Mouse (Mus musculus): ENCODE measurements at regions not wholly inside any gene's neighbourhood (a gene's known extent, or its start where the extent isn't known, plus 50 kb on each side); places are given as distances from the start of the nearest gene placed in this dataset.

DNA sequence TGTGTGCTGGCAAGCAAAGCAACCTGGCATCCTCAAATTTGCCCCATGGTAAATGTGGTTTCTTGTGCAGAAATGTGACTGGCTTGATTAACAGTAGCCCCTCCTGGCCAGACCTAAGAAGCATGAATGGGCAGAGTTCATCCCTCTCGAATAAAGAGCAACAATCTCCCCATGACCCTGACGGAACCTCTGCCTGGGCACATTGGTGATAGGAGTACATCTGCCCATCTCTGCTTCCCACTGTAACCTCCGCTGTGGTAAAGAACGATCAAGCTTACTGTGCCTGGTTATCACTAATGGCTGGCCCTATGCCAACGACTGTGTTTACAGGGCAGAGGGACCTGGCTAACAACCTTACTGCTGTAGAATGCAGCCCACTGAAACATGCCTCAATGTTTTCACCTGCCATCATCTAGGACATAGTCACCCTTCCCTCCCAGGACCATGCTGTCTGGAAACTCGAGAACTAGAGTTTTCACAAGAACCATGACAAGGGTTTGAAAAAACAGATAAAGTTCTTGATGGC lies 69.6 kb upstream of the Tspan2 start:
- no peak for DNase-seq

DNA sequence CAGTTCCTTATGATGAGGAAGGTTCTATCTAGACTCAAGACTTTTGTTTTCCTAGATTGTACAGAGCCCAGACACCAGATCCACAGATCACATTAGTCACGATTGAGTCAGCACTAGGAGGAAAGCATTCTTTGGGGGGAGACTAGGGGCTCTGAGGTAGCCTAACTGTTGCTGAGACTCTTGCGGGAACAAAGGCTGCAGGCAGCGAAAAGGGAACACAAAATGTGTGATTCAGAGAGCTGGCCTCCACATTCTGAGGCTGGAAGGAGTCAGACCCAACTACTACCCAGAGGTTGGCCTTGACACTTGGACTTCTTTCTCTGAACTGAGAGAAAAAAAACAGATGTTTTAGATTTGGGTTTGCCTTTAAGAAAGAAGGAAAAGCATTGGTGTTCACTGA lies 66.5 kb upstream of the Tspan2 start:
- no peak for DNase-seq

DNA sequence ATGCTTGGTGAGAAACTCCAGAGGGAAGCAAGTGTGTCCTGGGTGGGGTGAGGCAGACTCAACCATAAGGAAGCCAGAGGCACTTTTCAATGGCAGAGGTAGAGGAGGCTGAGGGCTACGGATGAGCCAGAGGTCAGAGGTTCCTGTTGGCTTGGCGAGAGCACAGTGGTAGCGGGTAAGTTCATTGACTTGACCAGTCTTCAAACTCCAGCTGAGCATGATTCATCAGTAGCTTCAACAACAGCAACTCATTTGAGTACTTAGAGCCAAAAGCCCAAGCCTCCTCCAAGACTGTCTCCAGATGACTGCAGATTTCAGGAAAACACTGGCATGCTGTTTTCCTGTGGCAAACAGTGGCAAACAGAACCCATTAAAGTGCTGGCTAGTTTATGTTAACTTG lies 65.8 kb upstream of the Tspan2 start:
- DNase-seq, result no peak

DNA sequence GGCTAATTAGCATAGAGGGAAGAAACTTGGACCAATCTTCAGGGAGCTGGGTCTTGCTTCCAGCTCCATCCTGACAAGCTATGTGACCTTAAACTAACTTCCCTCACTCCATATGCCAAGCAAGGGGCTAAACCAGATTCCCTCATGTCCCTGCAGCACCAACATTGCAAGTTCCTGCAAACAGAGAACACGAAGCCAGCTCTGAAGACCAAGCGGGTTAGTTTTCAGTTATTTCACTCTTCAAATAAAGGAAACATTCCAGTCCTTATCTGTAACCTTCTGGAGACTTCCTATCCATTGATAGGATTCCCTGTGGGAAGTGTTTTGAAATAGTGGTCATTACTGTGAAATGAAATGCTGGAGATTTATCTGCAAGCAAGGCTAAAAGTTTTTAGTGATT lies 64.4 kb upstream of the Tspan2 start:
- DNase-seq, result no peak

DNA sequence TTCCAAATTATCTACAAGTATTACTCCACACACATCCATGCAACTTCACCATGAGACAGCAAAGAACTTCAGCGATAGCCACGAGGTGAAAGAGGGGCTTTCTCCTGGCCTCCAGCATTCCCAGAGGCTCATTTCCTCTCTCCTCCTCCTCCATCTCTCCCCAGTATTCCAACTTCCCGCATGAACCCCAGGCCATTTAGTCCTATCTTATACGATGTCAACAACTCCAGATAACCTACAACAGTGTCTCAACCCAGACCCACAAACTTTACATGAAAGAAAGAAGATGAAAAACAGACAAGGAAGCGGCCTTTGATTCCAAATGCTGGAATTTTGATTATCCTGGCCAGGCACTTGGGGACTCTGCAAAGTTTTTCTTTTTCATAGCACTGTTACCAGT lies 63.8 kb upstream of the Tspan2 start:
- DNase-seq, result no peak

GRCm38 (mm10) chr3:102670972-102671371 lies 63.4 kb upstream of the Tspan2 start:
- no peak for DNase-seq

DNA sequence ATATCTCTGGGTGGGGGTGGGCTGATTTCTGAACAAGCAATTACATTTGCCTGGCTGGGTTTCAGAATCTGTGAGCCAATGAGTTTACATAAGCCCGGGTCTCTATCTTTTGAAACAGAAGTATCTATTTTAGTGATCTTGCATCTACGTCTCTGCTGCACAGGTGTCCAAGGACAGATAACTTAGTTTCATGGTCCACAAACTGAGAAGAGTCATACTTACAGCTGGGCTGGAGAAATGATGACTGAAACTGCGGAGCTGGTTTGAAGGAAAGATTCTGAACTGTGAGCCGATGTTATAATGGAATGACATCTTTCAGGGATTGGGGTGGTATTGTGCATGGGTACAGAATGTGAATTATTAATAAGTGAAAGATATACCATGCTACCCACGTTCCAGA lies 60.8 kb upstream of the Tspan2 start:
- DNase-seq, result no peak

- DNase-seq, result no peak
These were observed 60.3 kb upstream of the Tspan2 start for GRCm38 (mm10) chr3:102674068-102674467.

DNA sequence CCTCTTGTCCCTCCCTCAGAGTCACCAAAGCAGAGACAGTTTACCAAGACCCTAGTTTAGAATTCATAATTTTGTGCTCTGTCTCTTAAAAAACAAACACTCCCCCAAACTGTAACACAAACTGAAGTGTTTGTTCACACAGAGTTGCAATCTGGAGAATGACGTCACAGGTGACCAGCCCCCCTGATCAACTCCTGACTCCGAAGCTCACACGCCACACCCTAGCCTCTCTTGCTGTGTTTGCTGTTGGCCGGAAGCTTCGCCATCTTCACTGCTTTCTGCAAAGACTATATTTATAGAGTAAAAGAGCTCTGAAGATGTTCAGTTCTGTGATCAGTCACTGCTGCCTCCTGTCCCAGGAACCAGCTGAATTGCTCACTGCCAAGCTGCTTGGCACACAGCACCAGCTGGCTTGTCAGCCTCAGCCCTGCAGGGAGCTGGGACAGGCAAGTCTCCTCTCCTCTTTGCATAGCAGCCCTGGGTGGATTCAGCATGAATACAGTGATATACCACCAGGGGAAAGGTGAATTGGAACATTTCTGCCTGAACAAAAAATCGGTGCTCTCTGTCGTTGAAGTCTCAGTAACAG lies 57.3 kb upstream of the Tspan2 start:
- no peak for DNase-seq

DNA sequence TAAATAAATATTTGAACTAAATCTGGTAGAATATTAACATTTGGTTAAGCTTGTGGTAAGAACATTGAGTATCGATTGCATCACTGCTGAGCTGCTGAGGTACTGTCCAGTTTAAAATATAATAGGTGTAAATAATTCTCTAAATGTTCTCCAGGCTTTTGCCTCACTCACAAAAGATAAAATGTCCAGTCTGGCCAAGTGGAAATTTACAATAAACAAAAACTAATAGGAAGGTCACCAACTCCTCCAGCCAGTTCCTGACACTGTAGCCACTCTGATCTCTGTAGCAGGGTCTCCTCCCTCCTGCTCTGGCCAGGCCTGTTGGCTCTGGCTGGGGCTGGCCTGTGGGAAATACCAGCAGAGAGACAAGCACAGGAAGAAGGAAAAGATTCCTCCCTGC lies 55.8 kb upstream of the Tspan2 start:
- DNase-seq, result peak; percentile 7

DNA sequence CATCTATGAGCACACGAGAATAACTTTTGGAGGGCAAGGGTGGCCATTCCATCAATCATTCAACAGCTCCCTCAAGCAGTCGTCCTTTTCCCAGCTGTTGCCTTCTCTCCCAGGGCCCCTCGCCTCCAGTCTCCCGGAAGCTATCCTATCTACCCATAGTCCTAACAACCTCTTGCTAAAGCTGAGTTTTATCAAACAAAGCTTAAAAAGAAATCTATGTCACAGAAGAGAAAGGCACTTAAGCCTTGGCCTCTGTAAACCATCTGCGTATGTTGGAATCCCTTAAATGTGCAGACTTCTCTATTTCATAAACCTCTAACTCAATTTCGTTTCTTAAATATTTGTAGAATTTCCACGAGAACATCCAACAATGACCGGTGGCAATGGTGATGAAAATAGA lies 51.9 kb upstream of the Tspan2 start:
- no peak for DNase-seq

DNA sequence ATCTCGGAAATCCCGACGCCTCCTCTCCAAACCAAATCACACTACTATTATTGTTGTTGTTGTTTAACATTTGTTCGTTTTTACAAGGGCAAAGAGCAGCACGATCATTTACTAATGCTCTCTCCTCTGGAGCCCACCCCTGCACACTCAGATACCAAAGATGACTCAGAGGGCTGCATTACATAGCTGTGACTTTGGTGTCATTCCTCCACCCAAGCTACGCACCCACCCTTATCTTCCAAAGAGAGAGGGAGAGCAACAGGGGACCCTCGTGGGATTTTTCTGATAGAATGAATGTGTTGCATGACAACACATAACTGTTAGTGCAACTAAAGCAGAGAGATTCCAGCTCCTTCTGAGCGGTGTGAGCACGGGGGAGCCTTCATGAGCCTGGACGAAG lies 50.8 kb upstream of the Tspan2 start:
- no peak for DNase-seq
